Mouse (Mus musculus) olfactory bulb, adult 2 months (tissue): ENCODE results near the gene Camta1.

Source experiments
- CTCF ChIP-seq: fragments of 200-500 bp; IDR thresholded peaks from 2 replicates; pipeline ENCODE4 v1.5.1; 2012; ENCODE audit warnings: low read depth, mild to moderate bottlenecking, low read length, moderate library complexity; ENCODE audit not compliant: insufficient read depth
- POLR2A ChIP-seq: fragments of 200-500 bp; IDR thresholded peaks from 2 replicates; pipeline ENCODE4 v1.6.1; 2012; ENCODE audit warnings: mild to moderate bottlenecking, low read depth, low read length, moderate library complexity; ENCODE audit not compliant: insufficient read depth

- TF ChIP-seq POLR2A (no peak), CTCF (no peak)
Observed at GRCm38 (mm10) chr4:151751270-151751945, 110.3 kb downstream of the Camta1 start.
